Mouse (Mus musculus) heart, postnatal 0 days (tissue): ENCODE measurements at regions not wholly inside any gene's neighbourhood (a gene's known extent, or its start where the extent isn't known, plus 50 kb on each side); places are given as distances from the start of the nearest gene placed in this dataset.

Experiments used
- CTCF ChIP-seq: IDR thresholded peaks from 2 replicates; pipeline ENCODE4 v1.5.1; 2016; ENCODE audit warnings: antibody characterized with exemption, control low read depth, low read depth
- EP300 ChIP-seq: IDR thresholded peaks from 2 replicates; pipeline ENCODE4 v1.6.1; 2016; ENCODE audit warnings: antibody characterized with exemption, low read depth

DNA sequence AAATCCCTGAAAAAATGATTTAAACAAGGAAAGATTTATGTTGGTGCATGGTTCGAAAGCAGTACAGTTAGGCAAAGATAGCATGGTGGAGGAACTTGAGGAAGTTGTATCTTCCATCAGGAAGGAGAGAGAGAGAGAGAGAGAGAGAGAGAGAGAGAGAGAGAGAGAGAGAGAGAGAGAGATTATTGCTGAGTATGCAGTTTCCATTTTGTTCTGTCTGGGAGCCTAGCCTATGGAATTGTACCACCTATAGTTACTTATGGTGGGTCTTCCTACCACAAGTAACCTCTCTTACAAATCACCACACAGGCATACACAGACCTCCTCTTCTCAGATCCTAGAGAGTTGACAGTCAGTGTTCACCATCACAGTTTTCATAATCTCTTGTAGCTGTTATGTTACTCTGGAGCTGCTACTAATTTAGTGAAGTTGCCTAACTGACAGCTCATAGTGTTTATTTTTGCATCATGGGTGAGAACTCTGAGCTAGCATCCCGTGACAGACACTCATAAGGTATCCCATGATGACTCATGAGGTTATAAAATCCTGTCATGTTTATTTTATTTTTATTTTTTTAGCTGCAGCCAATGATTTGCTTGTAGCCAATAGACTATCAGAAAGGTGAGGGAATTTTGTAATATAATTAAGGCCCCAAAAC lies 132.2 kb upstream of the Rasgrp1 start:
- TF ChIP-seq CTCF (no peak), EP300 (no peak)
